Mouse (Mus musculus): Measurements from ENCODE around the gene Clptm1l. TPM values are rescaled to one million over a fixed set of nuclear protein-coding genes. Genes with fewer than 3 reads are reported as not detected.

Gene Clptm1l
- total and polyA plus RNA-seq, 2 experiments from 2014 or later: 63.6 to 119 TPM

- WGBS: 74% methylated on average over 5 of the region's 6 CpGs
These were observed 34.0 kb downstream of the Clptm1l start for GRCm38 (mm10) chr13:73637826-73638225.

GRCm38 (mm10) chr13:73641296-73641695, 37.5 kb downstream of the Clptm1l start:
- Histone ChIP-seq H3K4me3 (ENCODE audit: low read depth, low read length) (no peak overlapping the region), H3K4me2 (ENCODE audit: low read depth, low read length) (no peak overlapping the region)

More at GRCm38 (mm10) chr13:73637826-73638225, 34.0 kb downstream of the Clptm1l start:
- H3K9ac ChIP-seq (replicated peaks; ENCODE audit: low read depth, low read length): no peak overlapping the region
- H3K4me1 ChIP-seq (ENCODE audit: control insufficient read depth, insufficient read depth): no peaks in the 10 kb centered on the region
- ATAC-seq (ENCODE audit: insufficient read depth, low read depth) (no peak), DNase-seq (ENCODE audit: low spot score) (no peak)
- H3K27me3 ChIP-seq (ENCODE audit: control insufficient read depth, insufficient read depth, low read length): no peaks in the 10 kb centered on the region
- no peak for TF ChIP-seq CTCF (IDR thresholded peaks at IDR 0.05; ENCODE audit: low read depth)
- no peak for TF ChIP-seq EP300 (IDR thresholded peaks at IDR 0.05; ENCODE audit: low read depth)
- no peak overlapping the region for H3K27ac ChIP-seq (ENCODE audit: low read depth)
- H3K9me3 ChIP-seq (replicated peaks; ENCODE audit: control insufficient read depth, low read length): no peaks in the 10 kb centered on the region
- H3K4me2 ChIP-seq (ENCODE audit: low read depth, low read length): no peak overlapping the region
- no peaks in the 10 kb centered on the region for H3K36me3 ChIP-seq (replicated peaks; ENCODE audit: control insufficient read depth, insufficient read depth, low read length)
- H3K4me3 ChIP-seq (ENCODE audit: low read depth, low read length): no peak overlapping the region

DNA sequence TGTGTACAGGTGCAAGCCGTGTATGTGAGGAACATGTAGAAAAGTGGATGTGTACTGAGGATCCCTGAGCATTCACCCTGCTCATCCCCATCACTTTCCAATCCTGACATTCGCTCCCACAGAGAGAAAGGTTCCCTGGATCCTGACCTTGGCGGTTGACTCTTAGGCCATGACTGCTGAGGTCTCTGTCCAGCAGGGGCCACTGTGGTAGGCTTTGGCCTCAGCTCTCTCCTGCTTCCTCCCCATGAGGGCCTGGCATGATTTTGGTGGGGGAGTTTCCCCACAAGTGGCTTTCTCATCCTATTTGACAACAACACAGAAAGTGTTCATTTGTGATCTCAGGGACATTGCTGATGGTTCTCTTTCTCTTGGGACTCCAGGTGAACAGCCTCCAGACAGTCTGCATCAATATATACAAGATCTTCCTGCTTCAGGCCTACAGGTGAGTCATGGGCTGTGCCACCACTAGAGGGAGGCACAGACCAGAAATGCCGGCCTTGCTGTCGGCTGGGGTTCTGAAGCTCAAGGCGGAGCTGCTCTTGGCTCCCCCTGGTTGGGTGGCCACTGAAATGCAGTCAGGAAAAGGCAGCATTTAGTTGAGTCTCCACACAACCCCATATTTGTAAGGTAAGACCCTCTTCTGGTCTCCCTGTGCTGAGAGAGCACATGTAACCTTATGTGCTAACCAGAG, 42.7 kb downstream of the Clptm1l start:
- H3K27ac ChIP-seq (ENCODE audit: low read depth): no peak overlapping the region
- no peak overlapping the region for H3K4me3 ChIP-seq (ENCODE audit: low read depth, low read length)
- no peaks in the 10 kb centered on the region for H3K4me1 ChIP-seq (ENCODE audit: control insufficient read depth, insufficient read depth)
- H3K36me3 ChIP-seq (replicated peaks; ENCODE audit: control insufficient read depth, insufficient read depth, low read length): no peaks in the 10 kb centered on the region
- H3K27me3 ChIP-seq (ENCODE audit: control insufficient read depth, insufficient read depth, low read length): no peaks in the 10 kb centered on the region
- WGBS: 44% methylated on average over 6 of the region's 6 CpGs
- TF ChIP-seq EP300 (IDR thresholded peaks at IDR 0.05; ENCODE audit: low read depth) (no peak), CTCF (IDR thresholded peaks at IDR 0.05; ENCODE audit: low read depth) (peak; percentile 89)
- ATAC-seq (ENCODE audit: insufficient read depth, low read depth) (peak; percentile 63; the same call in 1 of the 2 replicates), DNase-seq (ENCODE audit: low spot score) (peak; percentile 50)
- no peak overlapping the region for H3K4me2 ChIP-seq (ENCODE audit: low read depth, low read length)
- H3K9me3 ChIP-seq (replicated peaks; ENCODE audit: control insufficient read depth, low read length): no peaks in the 10 kb centered on the region
- H3K9ac ChIP-seq (replicated peaks; ENCODE audit: low read depth, low read length): no peak overlapping the region

More at GRCm38 (mm10) chr13:73641296-73641695, 37.5 kb downstream of the Clptm1l start:
- DNase-seq (ENCODE audit: low spot score) (no peak), ATAC-seq (ENCODE audit: insufficient read depth, low read depth) (no peak)
- no peak for TF ChIP-seq EP300 (IDR thresholded peaks at IDR 0.05; ENCODE audit: low read depth)
- no peak for TF ChIP-seq CTCF (IDR thresholded peaks at IDR 0.05; ENCODE audit: low read depth)
- H3K9ac ChIP-seq (replicated peaks; ENCODE audit: low read depth, low read length): no peak overlapping the region
- WGBS: 81% methylated on average over 4 of the region's 4 CpGs
- no peaks in the 10 kb centered on the region for H3K27me3 ChIP-seq (ENCODE audit: control insufficient read depth, insufficient read depth, low read length)
- no peaks in the 10 kb centered on the region for H3K9me3 ChIP-seq (replicated peaks; ENCODE audit: control insufficient read depth, low read length)
- no peaks in the 10 kb centered on the region for H3K4me1 ChIP-seq (ENCODE audit: control insufficient read depth, insufficient read depth)
- no peaks in the 10 kb centered on the region for H3K36me3 ChIP-seq (replicated peaks; ENCODE audit: control insufficient read depth, insufficient read depth, low read length)
- H3K27ac ChIP-seq (ENCODE audit: low read depth): no peak overlapping the region

GRCm38 (mm10) chr13:73653266-73653665, 49.5 kb downstream of the Clptm1l start:
- no peak overlapping the region for H3K9ac ChIP-seq (replicated peaks; ENCODE audit: low read depth, low read length)
- ATAC-seq (ENCODE audit: insufficient read depth, low read depth) (no peak), DNase-seq (ENCODE audit: low spot score) (no peak)
- H3K36me3 ChIP-seq (replicated peaks; ENCODE audit: control insufficient read depth, insufficient read depth, low read length): no peaks in the 10 kb centered on the region
- no peak overlapping the region for H3K4me3 ChIP-seq (ENCODE audit: low read depth, low read length)
- WGBS: 76% methylated on average over 3 of the region's 3 CpGs
- no peak overlapping the region for H3K4me2 ChIP-seq (ENCODE audit: low read depth, low read length)
- no peaks in the 10 kb centered on the region for H3K4me1 ChIP-seq (ENCODE audit: control insufficient read depth, insufficient read depth)
- TF ChIP-seq EP300 (IDR thresholded peaks at IDR 0.05; ENCODE audit: low read depth) (no peak), CTCF (IDR thresholded peaks at IDR 0.05; ENCODE audit: low read depth) (no peak)
- H3K27me3 ChIP-seq (ENCODE audit: control insufficient read depth, insufficient read depth, low read length): peaks cover 3% of the 10 kb centered on the region; the same call in 1 of the 2 replicates
- H3K9me3 ChIP-seq (replicated peaks; ENCODE audit: control insufficient read depth, low read length): no peaks in the 10 kb centered on the region
- no peak overlapping the region for H3K27ac ChIP-seq (ENCODE audit: low read depth)

- Histone ChIP-seq H3K4me2 (ENCODE audit: low read depth, low read length) (no peak overlapping the region), H3K9ac (replicated peaks; ENCODE audit: low read depth, low read length) (no peak overlapping the region), H3K4me1 (ENCODE audit: control insufficient read depth, insufficient read depth) (no peaks in the 10 kb centered on the region), H3K4me3 (ENCODE audit: low read depth, low read length) (no peak overlapping the region), H3K27ac (ENCODE audit: low read depth) (no peak overlapping the region), H3K36me3 (replicated peaks; ENCODE audit: control insufficient read depth, insufficient read depth, low read length) (no peaks in the 10 kb centered on the region), H3K27me3 (ENCODE audit: control insufficient read depth, insufficient read depth, low read length) (peaks cover 3% of the 10 kb centered on the region; the same call in 1 of the 2 replicates), H3K9me3 (replicated peaks; ENCODE audit: control insufficient read depth, low read length) (no peaks in the 10 kb centered on the region)
- ATAC-seq (ENCODE audit: insufficient read depth, low read depth): no peak
- no peak for TF ChIP-seq CTCF (IDR thresholded peaks at IDR 0.05; ENCODE audit: low read depth)
- no peak for TF ChIP-seq EP300 (IDR thresholded peaks at IDR 0.05; ENCODE audit: low read depth)
- DNase-seq (ENCODE audit: low spot score): no peak
- WGBS: 64% methylated on average over 3 of the region's 3 CpGs
These were observed 51.2 kb downstream of the Clptm1l start for GRCm38 (mm10) chr13:73654976-73655375.
